Mouse (Mus musculus) right cerebral cortex, postnatal 4 days (tissue): ENCODE measurements around the gene Kcnk4.

Experiments
- DNase-seq: peaks from one replicate; pipeline ENCODE4 v3.0.0-alpha.2; 2022

Kcnk4 gene

DNA sequence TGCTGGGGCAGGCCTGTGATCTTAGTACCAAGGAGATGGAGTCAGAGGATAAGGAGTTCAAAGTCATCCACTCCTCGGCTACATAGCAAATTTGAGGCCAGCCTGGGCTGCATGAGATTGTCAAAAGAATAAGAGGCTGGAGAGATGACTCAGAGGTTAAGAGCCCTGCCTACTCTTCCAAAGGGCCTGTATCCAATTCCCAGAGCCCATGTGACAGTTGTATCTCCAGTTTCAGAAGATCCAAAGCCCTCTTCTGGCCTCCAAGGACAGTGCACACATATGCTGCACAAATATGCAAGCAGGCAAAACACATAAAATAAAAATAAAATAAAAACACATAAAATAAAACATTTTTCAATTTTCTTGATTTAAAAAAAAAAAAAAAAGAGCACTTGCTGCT lies 60.1 kb downstream of the Kcnk4 start:
- no peak for DNase-seq
